Mouse (Mus musculus) midbrain, embryonic 16.5 days (tissue): ENCODE measurements at regions not wholly inside any gene's neighbourhood (a gene's known extent, or its start where the extent isn't known, plus 50 kb on each side); places are given as distances from the start of the nearest gene placed in this dataset.
A peak's percentile ranks its signal among the peaks of the same experiment; 100 is the strongest.

Experiments
- ATAC-seq: fragments of 200-750 bp; cut with Nextera tagmentation; 2 replicates; pipeline ENCODE4 v1.8.0; 2017; ENCODE audit warnings: moderate TSS enrichment
- H3K27ac ChIP-seq: fragments of 300-500 bp; sonication (generic); 2 replicates; pipeline ENCODE4 v1.5.1; 2014; ENCODE audit warnings: mild to moderate bottlenecking, low read length, mixed read lengths
- H3K27me3 ChIP-seq: fragments of 300-500 bp; sonication (generic); 2 replicates; pipeline ENCODE4 v1.6.1; 2014; ENCODE audit warnings: low read depth, low read length, mixed read lengths; ENCODE audit not compliant: control insufficient read depth, insufficient read depth
- H3K36me3 ChIP-seq: fragments of 300-500 bp; sonication (generic); 2 replicates; pipeline ENCODE4 v1.6.1; 2014; ENCODE audit warnings: mild to moderate bottlenecking, low read length, moderate library complexity, mixed read lengths; ENCODE audit not compliant: control insufficient read depth, insufficient read depth
- H3K4me1 ChIP-seq: fragments of 300-500 bp; sonication (generic); 2 replicates; pipeline ENCODE4 v1.6.1; 2014; ENCODE audit warnings: mild to moderate bottlenecking, low read length, mixed read lengths; ENCODE audit not compliant: control insufficient read depth, insufficient read depth
- H3K4me2 ChIP-seq: fragments of 300-500 bp; sonication (generic); 2 replicates; pipeline ENCODE4 v1.6.1; 2014; ENCODE audit warnings: mild to moderate bottlenecking, low read length, mixed read lengths
- H3K4me3 ChIP-seq: fragments of 300-500 bp; sonication (generic); 2 replicates; pipeline ENCODE4 v1.5.1; 2014; ENCODE audit warnings: low read depth, mild to moderate bottlenecking, low read length, moderate library complexity, mixed read lengths
- H3K9ac ChIP-seq: fragments of 300-500 bp; sonication (generic); 2 replicates; pipeline ENCODE4 v1.6.1; 2014; ENCODE audit warnings: low read depth, low read length, mixed read lengths
- H3K9me3 ChIP-seq: fragments of 300-500 bp; sonication (generic); replicated peaks from 2 replicates; pipeline ENCODE4 v1.6.1; 2014; ENCODE audit warnings: mild to moderate bottlenecking, low read length, mixed read lengths; ENCODE audit not compliant: control insufficient read depth, poor library complexity, severe bottlenecking
- WGBS: fragments of 180-500 bp; shearing (Covaris S2); extraction: QIAGEN DNeasy Blood & Tissue Kit; methylation state at CpG from one replicate; pipeline ENCODE4 v1.1.7; 2014; 5-methylcytosine and 5-hydroxymethylcytosine counted together

DNA sequence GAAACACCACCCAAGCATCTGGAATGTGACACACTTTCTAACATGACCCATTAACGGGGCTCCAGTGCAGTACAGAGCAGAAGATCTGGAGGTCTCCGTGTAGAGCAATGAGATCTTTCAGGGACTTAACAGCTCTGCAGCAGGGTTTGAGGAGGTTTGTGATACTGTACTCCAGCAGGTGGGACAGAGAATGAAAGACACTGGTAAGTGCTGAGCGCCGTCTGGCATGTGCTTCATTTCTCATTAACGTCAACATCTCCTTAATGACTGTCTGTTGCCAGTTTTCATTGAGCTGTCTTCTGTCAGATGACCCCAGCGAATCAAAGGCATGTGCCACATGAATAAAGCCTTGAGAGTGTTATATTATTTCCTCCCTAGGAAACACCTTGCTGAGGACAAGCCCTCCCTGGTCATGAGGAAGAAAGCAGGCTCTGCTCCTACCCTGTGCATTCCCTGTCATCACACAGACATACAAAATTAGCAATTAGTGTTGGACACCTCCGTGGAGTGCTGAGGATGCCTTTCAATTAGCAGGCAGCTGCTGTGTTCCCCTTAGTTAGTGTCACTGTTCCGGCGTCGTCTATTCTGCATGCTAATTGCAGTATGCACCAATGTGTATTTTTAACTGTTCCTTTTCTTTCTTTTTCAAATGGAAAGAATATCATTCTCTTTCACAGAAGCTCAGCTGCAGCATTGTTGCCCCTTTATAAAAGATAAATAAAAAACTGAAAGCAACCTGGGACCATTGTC lies 744.4 kb upstream of the Lrrc6 start:
- H3K4me3 ChIP-seq: no peak overlapping the region
- WGBS: 27% methylated on average over 10 of the region's 10 CpGs
- no peak overlapping the region for H3K9ac ChIP-seq
- no peaks in the 10 kb centered on the region for H3K36me3 ChIP-seq
- H3K4me1 ChIP-seq: peaks cover 18% of the 10 kb centered on the region
- peak; percentile 93 for ATAC-seq
- H3K27ac ChIP-seq: peak overlapping the region; percentile 32; the same call in 1 of the 2 replicates
- H3K4me2 ChIP-seq: no peak overlapping the region
- H3K9me3 ChIP-seq: no peaks in the 10 kb centered on the region
- no peaks in the 10 kb centered on the region for H3K27me3 ChIP-seq

DNA sequence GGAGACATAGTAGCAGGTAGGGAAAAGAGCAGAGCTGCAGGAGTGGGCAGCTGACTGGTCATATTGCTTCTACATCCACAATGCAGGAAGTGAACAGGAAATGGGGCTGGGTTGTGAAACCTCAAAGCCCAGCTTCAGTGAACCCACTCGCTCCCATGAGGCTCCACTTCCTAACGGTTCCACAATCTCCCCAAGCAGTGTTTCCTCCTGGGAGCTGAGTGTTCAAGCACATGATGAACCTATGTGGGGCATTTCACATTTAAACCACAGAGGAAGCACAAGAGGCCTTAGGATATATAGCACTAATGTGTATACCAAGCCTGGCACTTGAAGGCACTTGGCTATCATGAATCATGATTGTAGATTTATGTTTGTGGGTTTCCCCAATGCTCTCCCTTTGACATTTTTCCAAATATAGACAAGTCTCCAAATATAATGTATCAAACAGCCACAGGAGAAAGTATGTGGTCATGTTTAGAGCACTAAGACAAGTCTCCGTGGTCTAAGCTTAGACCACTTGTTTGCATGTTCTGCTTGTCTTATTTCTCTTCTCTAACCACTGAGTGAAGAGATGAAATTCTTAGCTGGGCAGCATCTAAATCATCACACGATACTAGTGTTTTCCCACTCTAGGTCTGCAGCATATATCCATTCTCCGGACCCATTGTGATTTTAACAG lies 734.5 kb upstream of the Lrrc6 start:
- no peak for ATAC-seq
- H3K4me3 ChIP-seq: no peak overlapping the region
- no peaks in the 10 kb centered on the region for H3K36me3 ChIP-seq
- H3K27me3 ChIP-seq: no peaks in the 10 kb centered on the region
- whole genome bisulfite sequencing: 92% methylated on average over 5 of the region's 5 CpGs
- no peaks in the 10 kb centered on the region for H3K4me1 ChIP-seq
- H3K4me2 ChIP-seq: no peak overlapping the region
- H3K9ac ChIP-seq: no peak overlapping the region
- H3K27ac ChIP-seq: no peak overlapping the region
- H3K9me3 ChIP-seq: no peaks in the 10 kb centered on the region; the same call in 1 of the 2 replicates

DNA sequence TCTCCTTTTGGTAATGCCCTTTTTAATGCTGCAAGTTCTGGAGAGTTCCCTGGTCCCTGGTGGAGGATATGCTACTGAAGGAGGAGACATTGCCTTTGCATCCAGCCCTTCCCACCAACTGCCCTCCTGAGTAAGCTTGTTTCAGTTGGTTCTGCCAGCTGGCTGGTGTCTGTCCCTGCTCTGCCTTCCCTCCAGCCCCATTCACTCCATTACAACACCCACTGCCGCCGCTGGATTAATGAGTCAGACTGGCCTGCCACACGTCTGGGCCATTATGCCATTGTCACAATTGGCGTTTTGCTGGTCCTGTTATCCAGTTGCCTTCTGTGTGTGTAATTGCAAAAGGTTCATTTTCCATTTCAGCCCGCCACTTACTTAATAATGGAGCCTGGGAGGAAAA lies 728.6 kb upstream of the Lrrc6 start:
- Histone ChIP-seq H3K9ac (no peak overlapping the region), H3K36me3 (no peaks in the 10 kb centered on the region), H3K27me3 (no peaks in the 10 kb centered on the region), H3K9me3 (no peaks in the 10 kb centered on the region; the same call in 1 of the 2 replicates), H3K4me2 (no peak overlapping the region), H3K27ac (no peak overlapping the region), H3K4me3 (no peak overlapping the region), H3K4me1 (no peaks in the 10 kb centered on the region)
- ATAC-seq: no peak
- 61% methylated on average over 5 of the region's 5 CpGs for WGBS

DNA sequence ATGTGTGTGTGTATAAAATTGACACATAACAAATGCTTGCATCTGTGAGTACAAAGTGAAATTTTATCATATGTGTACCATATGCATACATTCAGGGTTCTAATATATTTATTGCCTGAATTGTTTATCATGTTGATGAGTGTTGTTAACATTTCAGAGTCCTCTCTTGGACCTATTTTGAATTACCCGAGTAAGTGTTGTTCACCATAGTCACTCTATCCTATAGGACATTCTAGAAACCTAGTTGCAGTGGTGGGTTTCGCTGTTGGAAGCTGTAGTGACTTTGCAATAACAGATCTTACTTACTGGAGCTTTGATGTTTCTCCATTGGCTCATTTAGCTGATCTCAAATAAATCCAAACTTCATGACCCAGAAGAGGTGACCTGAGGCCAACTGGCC lies 727.9 kb upstream of the Lrrc6 start:
- Histone ChIP-seq H3K36me3 (no peaks in the 10 kb centered on the region), H3K4me2 (no peak overlapping the region), H3K4me1 (no peaks in the 10 kb centered on the region), H3K27ac (no peak overlapping the region), H3K9ac (no peak overlapping the region), H3K9me3 (no peaks in the 10 kb centered on the region; the same call in 1 of the 2 replicates), H3K27me3 (no peaks in the 10 kb centered on the region), H3K4me3 (no peak overlapping the region)
- ATAC-seq: no peak
- 93% methylated on average over 2 of the region's 2 CpGs for WGBS

DNA sequence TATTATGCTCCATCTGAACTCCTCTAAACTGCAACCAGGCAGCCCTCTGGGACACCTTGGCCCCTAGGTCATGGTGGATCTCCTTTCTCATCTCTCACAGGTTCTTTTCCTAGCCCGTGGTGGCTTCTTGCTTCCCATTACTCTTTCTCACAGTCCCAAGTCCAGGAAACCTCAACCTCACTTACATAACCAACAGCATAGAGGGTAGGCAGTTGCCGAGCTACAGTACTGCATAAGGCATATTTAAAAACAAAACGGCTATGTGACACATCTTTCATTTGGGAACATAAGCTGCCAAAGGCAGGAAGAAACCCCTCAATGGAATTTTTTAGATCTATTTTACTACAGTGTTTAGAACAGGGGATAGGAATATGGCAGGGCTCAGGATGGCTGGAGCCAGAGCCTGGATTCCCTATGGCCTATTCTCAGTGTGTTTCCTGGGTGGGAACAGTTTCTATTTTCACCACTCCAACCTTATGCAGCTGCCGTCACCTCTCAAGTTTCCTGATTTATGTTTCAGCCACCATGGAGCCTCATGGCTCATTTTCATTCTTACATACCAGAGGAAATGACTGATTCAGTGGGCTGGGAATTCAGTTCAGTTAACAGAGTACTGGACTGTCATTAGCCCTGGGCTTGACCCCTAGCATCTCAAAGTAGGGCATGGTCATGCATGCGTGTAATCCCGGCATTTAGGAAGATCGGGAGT lies 726.9 kb upstream of the Lrrc6 start:
- H3K27ac ChIP-seq: no peak overlapping the region
- WGBS: 88% methylated on average over 7 of the region's 7 CpGs
- H3K36me3 ChIP-seq: no peaks in the 10 kb centered on the region
- H3K4me3 ChIP-seq: no peak overlapping the region
- no peaks in the 10 kb centered on the region for H3K9me3 ChIP-seq
- H3K4me2 ChIP-seq: no peak overlapping the region
- no peak for ATAC-seq
- no peak overlapping the region for H3K9ac ChIP-seq
- H3K4me1 ChIP-seq: no peaks in the 10 kb centered on the region
- no peaks in the 10 kb centered on the region for H3K27me3 ChIP-seq

DNA sequence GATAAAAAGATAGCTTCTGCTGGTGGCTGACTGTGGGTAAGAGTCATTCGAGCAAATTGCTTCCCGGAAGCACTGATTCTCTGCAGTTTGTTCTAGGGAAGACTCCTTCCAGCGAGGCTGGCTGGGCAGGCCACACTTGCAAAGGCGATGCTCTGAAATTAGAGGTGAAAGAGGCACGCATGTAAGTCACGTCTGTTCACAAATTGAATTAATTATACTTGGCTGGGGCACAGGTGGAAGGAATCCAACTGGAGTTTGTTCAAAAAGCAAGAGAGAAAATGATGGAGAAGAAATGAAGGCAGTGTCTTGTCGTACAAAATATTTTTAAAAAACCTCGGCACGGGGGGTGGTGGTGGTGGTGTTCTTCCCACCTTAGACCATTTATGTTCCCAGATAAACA lies 726.2 kb upstream of the Lrrc6 start:
- ATAC-seq: no peak
- Histone ChIP-seq H3K4me2 (no peak overlapping the region), H3K27me3 (no peaks in the 10 kb centered on the region), H3K4me3 (no peak overlapping the region), H3K36me3 (no peaks in the 10 kb centered on the region), H3K9ac (no peak overlapping the region), H3K4me1 (no peaks in the 10 kb centered on the region), H3K27ac (no peak overlapping the region), H3K9me3 (no peaks in the 10 kb centered on the region)
- 80% methylated on average over 9 of the region's 9 CpGs for WGBS
